Mouse (Mus musculus) frontal cortex, postnatal 36 days (tissue): ENCODE results near the gene Sdc3.

Experiments
- DNase-seq, 2 experiments: peaks; one replicate each; pipeline ENCODE4 v3.0.0; 2022; ENCODE audit warnings: low spot score in 2 of 2

Sdc3 gene

DNA sequence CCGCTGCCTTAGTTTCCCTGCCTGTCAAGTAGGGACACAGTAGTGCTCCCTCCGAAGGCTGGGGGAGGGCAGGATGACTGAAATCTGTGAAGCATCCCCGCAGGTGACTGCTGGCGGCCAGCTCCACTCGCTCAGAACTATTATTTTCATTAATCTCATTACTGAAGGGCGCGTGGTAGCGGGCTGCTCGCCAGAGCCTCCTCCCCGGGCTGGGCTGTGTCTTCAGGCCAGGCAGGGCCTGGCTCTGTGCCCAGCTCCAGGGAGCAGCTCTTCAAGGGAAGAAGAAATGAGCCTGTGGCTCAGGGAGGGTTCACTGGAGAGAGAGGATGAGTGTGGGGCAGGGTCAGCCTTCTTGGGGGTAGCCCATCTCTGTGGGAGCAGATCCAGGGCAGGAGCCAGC, 82.3 kb downstream of the Sdc3 start:
- DNase-seq = no peak
